Mouse (Mus musculus): Measurements from ENCODE around the gene Tyro3. TPM values are rescaled to one million over a fixed set of nuclear protein-coding genes. Genes with fewer than 3 reads are reported as not detected.
A peak's percentile ranks its signal among the peaks of the same experiment; 100 is the strongest.

Gene Tyro3
- total and polyA plus RNA-seq, 2 experiments from 2014 or later = 18.5 to 47.5 TPM

DNA sequence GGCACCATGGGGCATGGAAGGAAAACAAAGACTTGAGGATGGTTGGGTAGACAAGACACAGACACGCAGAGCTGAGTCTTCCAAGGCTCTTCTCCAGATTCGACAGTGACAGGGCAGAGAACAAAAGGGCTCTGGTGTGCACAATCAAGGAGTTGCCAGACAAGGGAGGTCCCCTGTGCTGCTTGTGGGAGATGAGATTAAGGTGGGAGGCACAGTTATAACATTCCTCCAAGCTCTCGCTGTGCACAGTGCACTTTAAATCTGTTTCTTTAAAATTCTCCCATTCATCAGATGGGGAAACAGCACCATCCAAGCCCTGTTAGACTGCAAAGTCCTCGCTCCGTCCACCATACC lies 6.7 kb downstream of the Tyro3 start:
- Histone ChIP-seq H3K36me3 (ENCODE audit: insufficient read depth) (peaks cover 13% of the 10 kb centered on the region; the same call in 1 of the 2 replicates), H3K4me2 (ENCODE audit: low read depth) (no peak overlapping the region), H3K4me1 (ENCODE audit: insufficient read depth) (peaks cover 8% of the 10 kb centered on the region), H3K9ac (no peak overlapping the region), H3K27ac (ENCODE audit: low read depth, low read length) (no peak overlapping the region), H3K27me3 (ENCODE audit: insufficient read depth, low read length) (no peaks in the 10 kb centered on the region), H3K4me3 (ENCODE audit: low read depth, low read length) (no peak overlapping the region), H3K9me3 (ENCODE audit: low read length) (no peaks in the 10 kb centered on the region)
- WGBS = 34% methylated on average over 5 of the region's 5 CpGs
- no peak for ATAC-seq
- DNase-seq = no peak
- TF ChIP-seq CTCF (IDR thresholded peaks at IDR 0.05; ENCODE audit: low read depth) = no peak

DNA sequence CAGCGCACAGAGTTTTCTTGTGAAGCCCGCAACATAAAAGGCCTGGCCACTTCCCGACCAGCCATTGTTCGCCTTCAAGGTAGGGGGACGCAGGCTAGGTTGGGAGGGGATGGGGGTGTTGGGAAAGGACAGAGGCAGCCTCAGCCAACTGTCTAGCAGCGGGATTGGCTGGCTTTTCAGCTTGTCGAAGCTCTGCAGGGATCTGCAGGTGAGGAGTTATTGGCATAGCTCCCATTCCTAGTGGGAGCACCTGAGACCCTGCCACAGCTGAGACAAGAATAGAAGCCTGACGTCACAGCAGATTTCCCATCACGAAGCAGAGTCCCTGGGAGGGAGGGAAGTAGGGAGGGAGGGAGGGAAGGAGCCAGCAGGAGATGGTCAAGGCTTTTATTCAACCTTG lies 7.2 kb downstream of the Tyro3 start:
- Histone ChIP-seq H3K27me3 (ENCODE audit: insufficient read depth, low read length) (no peaks in the 10 kb centered on the region), H3K9ac (no peak overlapping the region), H3K27ac (ENCODE audit: low read depth, low read length) (no peak overlapping the region), H3K4me3 (ENCODE audit: low read depth, low read length) (no peak overlapping the region), H3K4me2 (ENCODE audit: low read depth) (no peak overlapping the region), H3K4me1 (ENCODE audit: insufficient read depth) (peaks cover 8% of the 10 kb centered on the region), H3K9me3 (ENCODE audit: low read length) (no peaks in the 10 kb centered on the region), H3K36me3 (ENCODE audit: insufficient read depth) (peaks cover 17% of the 10 kb centered on the region)
- TF ChIP-seq CTCF (IDR thresholded peaks at IDR 0.05; ENCODE audit: low read depth) = no peak
- 25% methylated on average over 9 of the region's 9 CpGs for WGBS
- ATAC-seq (peak; percentile 23; the same call in 1 of the 2 replicates), DNase-seq (peak; percentile 26)

DNA sequence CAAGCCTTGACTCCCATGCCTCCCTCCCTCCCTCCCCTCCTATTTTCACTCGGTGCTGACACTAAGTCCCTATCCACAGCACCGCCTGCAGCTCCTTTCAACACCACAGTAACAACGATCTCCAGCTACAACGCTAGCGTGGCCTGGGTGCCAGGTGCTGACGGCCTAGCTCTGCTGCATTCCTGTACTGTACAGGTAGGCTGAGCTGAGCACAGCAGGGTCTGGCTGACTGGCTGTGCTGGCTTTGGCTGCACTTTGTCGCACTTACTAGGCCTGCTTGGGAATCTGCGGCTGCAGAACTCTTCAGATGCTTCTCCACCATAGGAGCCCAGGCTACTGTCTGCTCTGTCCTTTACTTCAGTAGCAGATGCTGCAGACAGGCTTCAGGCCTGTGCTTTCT lies 8.0 kb downstream of the Tyro3 start:
- H3K9ac ChIP-seq = no peak overlapping the region

DNA sequence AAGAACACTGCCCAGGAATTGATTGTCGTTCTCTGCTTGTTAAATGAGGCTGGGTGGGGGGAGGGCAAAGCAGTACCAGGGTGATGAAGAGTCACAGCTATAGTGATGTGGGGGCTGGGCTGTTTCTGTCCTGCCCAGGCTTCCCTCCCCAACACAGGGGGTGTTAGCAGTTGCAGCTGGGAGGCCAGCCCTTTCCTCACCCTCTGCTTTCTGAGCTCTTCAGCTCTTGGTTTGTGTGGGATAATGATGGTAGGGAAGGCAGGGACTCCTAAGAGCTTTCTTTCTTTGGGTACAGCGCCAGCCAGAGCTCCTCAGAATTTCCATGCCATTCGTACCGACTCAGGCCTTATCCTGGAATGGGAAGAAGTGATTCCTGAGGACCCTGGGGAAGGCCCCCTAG lies 10.9 kb downstream of the Tyro3 start:
- Histone ChIP-seq H3K9me3 (ENCODE audit: low read length) (no peaks in the 10 kb centered on the region), H3K9ac (no peak overlapping the region), H3K4me3 (ENCODE audit: low read depth, low read length) (no peak overlapping the region), H3K27me3 (ENCODE audit: insufficient read depth, low read length) (no peaks in the 10 kb centered on the region), H3K4me1 (ENCODE audit: insufficient read depth) (peaks cover 3% of the 10 kb centered on the region; the same call in 1 of the 2 replicates), H3K27ac (ENCODE audit: low read depth, low read length) (no peak overlapping the region), H3K4me2 (ENCODE audit: low read depth) (no peak overlapping the region), H3K36me3 (ENCODE audit: insufficient read depth) (peaks cover 23% of the 10 kb centered on the region)
- WGBS = 40% methylated on average over 4 of the region's 4 CpGs
- no peak for DNase-seq
- ATAC-seq = no peak
- no peak for TF ChIP-seq CTCF (IDR thresholded peaks at IDR 0.05; ENCODE audit: low read depth)

More for the DNA sequence above, 8.0 kb downstream of the Tyro3 start:
- H3K4me3 ChIP-seq (ENCODE audit: low read depth, low read length) = no peak overlapping the region
- ATAC-seq = no peak
- no peak for TF ChIP-seq CTCF (IDR thresholded peaks at IDR 0.05; ENCODE audit: low read depth)
- H3K27me3 ChIP-seq (ENCODE audit: insufficient read depth, low read length) = no peaks in the 10 kb centered on the region
- H3K9me3 ChIP-seq (ENCODE audit: low read length) = no peaks in the 10 kb centered on the region
- no peak overlapping the region for H3K27ac ChIP-seq (ENCODE audit: low read depth, low read length)
- H3K4me2 ChIP-seq (ENCODE audit: low read depth) = no peak overlapping the region
- DNase-seq = no peak
- H3K4me1 ChIP-seq (ENCODE audit: insufficient read depth) = peaks cover 8% of the 10 kb centered on the region
- H3K36me3 ChIP-seq (ENCODE audit: insufficient read depth) = peaks cover 17% of the 10 kb centered on the region
- 44% methylated on average over 8 of the region's 8 CpGs for WGBS

GRCm38 (mm10) chr2:119808881-119809280 lies 11.3 kb downstream of the Tyro3 start:
- no peak for TF ChIP-seq CTCF (IDR thresholded peaks at IDR 0.05; ENCODE audit: low read depth)
- no peak overlapping the region for H3K4me3 ChIP-seq (ENCODE audit: low read depth, low read length)
- DNase-seq (no peak), ATAC-seq (no peak)
- H3K27me3 ChIP-seq (ENCODE audit: insufficient read depth, low read length) = no peaks in the 10 kb centered on the region
- H3K9me3 ChIP-seq (ENCODE audit: low read length) = no peaks in the 10 kb centered on the region
- H3K27ac ChIP-seq (ENCODE audit: low read depth, low read length) = no peak overlapping the region
- peaks cover 23% of the 10 kb centered on the region for H3K36me3 ChIP-seq (ENCODE audit: insufficient read depth)
- peaks cover 3% of the 10 kb centered on the region; the same call in 1 of the 2 replicates for H3K4me1 ChIP-seq (ENCODE audit: insufficient read depth)
- H3K4me2 ChIP-seq (ENCODE audit: low read depth) = no peak overlapping the region
- H3K9ac ChIP-seq = no peak overlapping the region
- 72% methylated on average over 4 of the region's 4 CpGs for WGBS

GRCm38 (mm10) chr2:119810890-119811289 lies 13.4 kb downstream of the Tyro3 start:
- Histone ChIP-seq H3K4me2 (ENCODE audit: low read depth) (no peak overlapping the region), H3K9me3 (ENCODE audit: low read length) (no peaks in the 10 kb centered on the region), H3K27ac (ENCODE audit: low read depth, low read length) (no peak overlapping the region), H3K4me1 (ENCODE audit: insufficient read depth) (0 out of 2 replicates have a peak, but pooled peaks cover 3% of the 10 kb centered on the region), H3K36me3 (ENCODE audit: insufficient read depth) (peaks cover 23% of the 10 kb centered on the region), H3K27me3 (ENCODE audit: insufficient read depth, low read length) (no peaks in the 10 kb centered on the region), H3K9ac (no peak overlapping the region), H3K4me3 (ENCODE audit: low read depth, low read length) (no peak overlapping the region)
- ATAC-seq = peak; percentile 42; the same call in 1 of the 2 replicates
- no peak for DNase-seq
- 67% methylated on average over 12 of the region's 12 CpGs for WGBS
- TF ChIP-seq CTCF (IDR thresholded peaks at IDR 0.05; ENCODE audit: low read depth) = no peak

DNA sequence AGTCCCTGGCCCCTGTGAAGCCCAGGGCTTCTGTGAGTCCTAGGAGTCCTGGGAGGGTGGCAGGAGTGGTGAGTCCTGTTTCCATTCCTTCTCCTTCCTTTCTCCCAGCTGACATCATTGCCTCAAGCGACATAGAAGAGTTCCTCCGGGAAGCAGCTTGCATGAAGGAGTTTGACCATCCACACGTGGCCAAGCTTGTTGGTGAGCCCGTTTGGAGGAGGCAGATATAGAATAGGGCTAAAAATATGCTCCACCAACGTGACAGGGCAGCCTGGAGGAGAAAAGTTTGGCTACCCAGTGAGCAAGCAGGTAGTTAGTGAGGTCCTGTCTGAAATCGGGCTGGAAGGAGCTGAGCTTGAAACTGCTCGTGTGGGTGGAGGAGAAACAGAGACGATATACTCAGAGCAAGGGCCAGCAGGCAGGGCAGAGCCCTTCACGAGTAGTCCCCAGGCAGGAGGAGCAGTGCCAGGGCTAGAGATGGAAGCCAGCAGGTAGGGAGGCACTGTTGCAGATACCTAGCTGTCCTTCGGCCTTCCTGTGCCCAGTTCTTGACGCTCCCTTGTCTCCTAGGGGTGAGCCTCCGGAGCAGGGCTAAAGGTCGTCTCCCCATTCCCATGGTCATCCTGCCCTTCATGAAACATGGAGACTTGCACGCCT lies 14.1 kb downstream of the Tyro3 start:
- no peak for ATAC-seq
- 0 out of 2 replicates have a peak, but pooled peaks cover 3% of the 10 kb centered on the region for H3K4me1 ChIP-seq (ENCODE audit: insufficient read depth)
- WGBS = 89% methylated on average over 14 of the region's 14 CpGs
- peaks cover 23% of the 10 kb centered on the region for H3K36me3 ChIP-seq (ENCODE audit: insufficient read depth)
- no peak for TF ChIP-seq CTCF (IDR thresholded peaks at IDR 0.05; ENCODE audit: low read depth)
- no peak overlapping the region for H3K4me3 ChIP-seq (ENCODE audit: low read depth, low read length)
- DNase-seq = no peak
- no peaks in the 10 kb centered on the region for H3K27me3 ChIP-seq (ENCODE audit: insufficient read depth, low read length)
- no peak overlapping the region for H3K4me2 ChIP-seq (ENCODE audit: low read depth)
- H3K27ac ChIP-seq (ENCODE audit: low read depth, low read length) = no peak overlapping the region
- H3K9ac ChIP-seq = no peak overlapping the region
- H3K9me3 ChIP-seq (ENCODE audit: low read length) = no peaks in the 10 kb centered on the region
